Mouse (Mus musculus) liver, postnatal 0 days (tissue): ENCODE measurements at regions not wholly inside any gene's neighbourhood (a gene's known extent, or its start where the extent isn't known, plus 50 kb on each side); places are given as distances from the start of the nearest gene placed in this dataset.

ENCODE experiments used
- CTCF ChIP-seq: sonication (generic); IDR thresholded peaks from 2 replicates; pipeline ENCODE4 v1.5.1; 2016; ENCODE audit warnings: antibody characterized with exemption, low read depth
- EP300 ChIP-seq: IDR thresholded peaks from 2 replicates; pipeline ENCODE4 v1.6.1; 2016; ENCODE audit warnings: antibody characterized with exemption, low read depth, mild to moderate bottlenecking

DNA sequence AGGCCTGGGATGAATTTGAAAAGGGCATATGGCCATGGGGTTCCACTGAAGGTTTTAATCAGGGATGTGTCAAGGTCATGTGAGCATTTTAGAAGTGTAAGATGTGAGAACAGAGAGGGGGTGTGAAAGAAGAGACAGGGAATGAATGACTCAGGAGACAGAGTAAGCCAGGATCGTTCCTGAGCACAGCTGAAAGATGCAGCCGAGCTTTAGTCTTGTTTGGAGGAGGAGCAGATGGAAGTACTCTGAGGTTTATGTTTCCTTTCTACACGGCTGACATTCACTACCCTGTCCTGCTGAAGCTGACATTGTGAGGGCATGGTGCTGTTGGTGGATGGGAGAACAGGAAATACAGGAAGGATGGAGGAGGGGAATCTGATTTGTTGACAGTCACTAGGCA, 142.0 kb downstream of the Dmrta2 start:
- TF ChIP-seq CTCF: no peak
- TF ChIP-seq EP300: no peak
